Mouse (Mus musculus) liver, embryonic 16.5 days (tissue): Measurements from ENCODE around the gene Tagap. TPM values are rescaled to one million over a fixed set of nuclear protein-coding genes. Genes with fewer than 3 reads are reported as not detected.
"Not testable (repeated sequence)": the region's sequence is repeated elsewhere in the genome, so short reads cannot be mapped to it uniquely, and the experiment has no call there.

Source experiments
- ATAC-seq: fragments of 200-750 bp; cut with Nextera tagmentation; 2 replicates; pipeline ENCODE4 v1.8.0; 2017; ENCODE audit warnings: low read depth, mild to moderate bottlenecking, moderate number of reproducible peaks, moderate library complexity
- H3K27ac ChIP-seq: fragments of 300-500 bp; sonication (generic); 2 replicates; pipeline ENCODE4 v1.5.1; 2014; ENCODE audit warnings: mild to moderate bottlenecking, low read length
- H3K27me3 ChIP-seq: fragments of 300-500 bp; sonication (generic); 2 replicates; pipeline ENCODE4 v1.6.1; 2014; ENCODE audit warnings: low read depth, low read length, mixed read lengths; ENCODE audit not compliant: control insufficient read depth, insufficient read depth
- H3K36me3 ChIP-seq: fragments of 300-500 bp; sonication (generic); 2 replicates; pipeline ENCODE4 v1.6.1; 2014; ENCODE audit warnings: mild to moderate bottlenecking; ENCODE audit not compliant: control insufficient read depth, insufficient read depth
- H3K4me1 ChIP-seq: fragments of 300-500 bp; sonication (generic); 2 replicates; pipeline ENCODE4 v1.6.1; 2014; ENCODE audit warnings: low read depth, low read length, mixed read lengths; ENCODE audit not compliant: control insufficient read depth
- H3K4me2 ChIP-seq: fragments of 300-500 bp; sonication (generic); 2 replicates; pipeline ENCODE4 v1.6.1; 2014; ENCODE audit warnings: low read depth, low read length, mixed read lengths
- H3K4me3 ChIP-seq: fragments of 300-500 bp; sonication (generic); 2 replicates; pipeline ENCODE4 v1.5.1; 2014; ENCODE audit warnings: low read depth, mild to moderate bottlenecking, low read length
- H3K9ac ChIP-seq: fragments of 300-500 bp; sonication (generic); 2 replicates; pipeline ENCODE4 v1.6.1; 2014; ENCODE audit warnings: low read depth, low read length
- H3K9me3 ChIP-seq: fragments of 300-500 bp; sonication (generic); replicated peaks from 2 replicates; pipeline ENCODE4 v1.6.1; 2016; ENCODE audit warnings: low read length; ENCODE audit not compliant: control insufficient read depth
- WGBS: fragments of 180-500 bp; shearing (Covaris S2); extraction: QIAGEN DNeasy Blood & Tissue Kit; methylation state at CpG from one replicate; pipeline ENCODE4 v1.1.7; 2014; ENCODE audit not compliant: insufficient replicate concordance; 5-methylcytosine and 5-hydroxymethylcytosine counted together
- polyA plus RNA-seq: library from polyadenylated mRNA; unstranded; fragments of >200 nt; fragmentation: Nextera tagmentation; extraction: Ambion mirVana; gene quantifications from 2 replicates; pipeline ENCODE4 v1.2.1, GENCODE M21; 2015

The Tagap gene
- polyA plus RNA-seq, 1 experiment from 2014 or later: 2.7 TPM

DNA sequence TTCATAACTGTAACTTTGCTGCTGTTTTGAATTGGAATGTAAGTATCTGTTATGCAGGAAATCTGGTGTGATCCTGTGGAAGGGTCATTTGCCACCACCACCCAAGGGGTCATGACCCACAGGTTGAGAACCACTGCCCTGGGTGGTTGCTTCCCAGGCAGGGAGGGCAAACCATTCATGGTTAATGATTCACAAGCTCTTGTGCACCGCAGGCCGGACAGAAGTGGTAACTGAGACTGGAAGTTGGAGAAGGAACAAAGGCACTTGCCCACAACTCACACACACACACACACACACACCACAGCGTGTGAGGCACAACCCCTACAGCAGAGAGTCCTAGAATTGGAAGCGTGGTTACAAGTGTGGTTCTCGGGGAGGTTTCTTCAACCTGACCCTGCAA is 3.2 kb upstream of the Tagap start:
- H3K4me2 ChIP-seq: no peak overlapping the region
- H3K27me3 ChIP-seq: no peaks in the 10 kb centered on the region
- H3K9ac ChIP-seq: no peak overlapping the region
- peak; percentile 64; the same call in 1 of the 2 replicates for ATAC-seq
- no peak overlapping the region for H3K4me3 ChIP-seq
- 51% methylated on average over 5 of the region's 5 CpGs for WGBS
- H3K4me1 ChIP-seq: no peaks in the 10 kb centered on the region
- H3K9me3 ChIP-seq: no peaks in the 10 kb centered on the region
- H3K36me3 ChIP-seq: no peaks in the 10 kb centered on the region
- no peak overlapping the region for H3K27ac ChIP-seq

DNA sequence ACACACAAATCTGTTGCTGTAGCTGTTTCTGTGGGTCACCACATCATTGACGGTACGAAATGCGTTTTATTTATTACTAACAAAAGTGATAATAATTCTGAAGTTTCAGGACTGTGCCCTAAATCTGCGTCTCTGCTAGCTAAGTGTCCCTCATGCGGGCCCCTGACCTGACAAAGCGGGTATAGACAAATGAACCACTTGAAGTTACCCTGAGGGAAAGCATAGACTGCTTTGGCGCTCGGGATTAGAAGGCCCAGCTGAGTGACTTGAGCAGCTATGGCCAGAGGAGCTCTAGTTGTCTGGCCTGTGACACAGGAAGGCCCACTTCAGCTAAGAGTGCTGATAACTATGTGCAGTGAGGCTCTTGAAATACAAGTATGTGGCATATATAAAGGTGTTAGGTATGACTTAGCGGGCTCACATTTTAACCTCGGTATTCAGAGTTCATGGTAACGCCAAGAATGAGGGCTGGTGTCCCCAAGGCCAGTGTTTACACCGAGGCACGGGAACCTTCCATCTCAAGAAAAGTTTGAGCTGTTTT is 1.5 kb upstream of the Tagap start:
- H3K27me3 ChIP-seq: no peaks in the 10 kb centered on the region
- H3K27ac ChIP-seq: no peak overlapping the region
- H3K4me1 ChIP-seq: no peaks in the 10 kb centered on the region
- 70% methylated on average over 13 of the region's 13 CpGs for WGBS
- no peak overlapping the region for H3K9ac ChIP-seq
- no peaks in the 10 kb centered on the region for H3K36me3 ChIP-seq
- H3K4me2 ChIP-seq: no peak overlapping the region
- no peaks in the 10 kb centered on the region for H3K9me3 ChIP-seq
- H3K4me3 ChIP-seq: no peak overlapping the region
- no peak for ATAC-seq

DNA sequence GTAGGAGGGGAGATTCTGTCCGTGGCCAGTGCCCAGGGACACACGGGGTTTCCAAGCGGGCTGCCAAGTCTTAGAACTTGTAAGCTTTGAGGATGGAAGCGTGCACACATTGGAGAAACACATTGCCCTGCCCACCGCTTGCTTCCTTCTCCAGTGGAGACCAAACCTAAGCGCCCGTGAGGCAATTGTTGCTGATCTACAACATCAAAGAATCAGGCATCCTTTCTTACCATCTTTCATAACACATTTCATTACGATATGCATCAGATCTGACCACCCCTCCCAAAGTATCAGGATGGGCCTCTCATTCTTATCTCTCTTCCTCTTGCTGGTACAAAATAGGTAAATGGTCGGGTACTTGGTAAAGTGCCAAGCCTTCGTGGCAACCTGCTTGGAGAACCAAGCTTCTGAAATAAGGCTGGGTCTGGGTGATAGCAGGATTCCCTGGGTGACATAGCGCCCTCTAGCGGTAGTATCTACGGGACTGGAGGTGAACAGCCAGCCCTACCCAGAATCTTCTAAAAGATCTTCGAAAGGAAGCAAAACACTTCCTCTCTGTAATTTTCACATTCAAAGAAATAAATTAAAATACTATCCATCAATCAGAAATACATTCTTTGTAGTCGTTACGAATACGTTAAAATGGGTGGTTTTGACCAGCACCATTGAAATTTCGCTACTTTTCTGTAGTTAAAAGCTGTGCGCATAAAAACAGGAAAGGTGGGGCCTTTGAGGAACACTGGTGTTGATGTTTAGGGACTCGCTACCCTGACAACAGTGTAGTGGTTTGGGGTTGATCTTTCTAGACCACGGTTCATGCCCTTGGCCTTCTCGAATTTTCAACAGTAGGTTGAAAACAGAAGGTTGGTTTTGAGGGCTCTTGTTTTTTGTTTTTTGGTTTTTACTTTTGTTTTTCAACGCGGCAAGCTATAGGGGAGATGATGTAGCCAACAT is 2.1 kb downstream of the Tagap start:
- Histone ChIP-seq H3K9ac (no peak overlapping the region), H3K4me2 (peak overlapping the region; percentile 18; the same call in 1 of the 2 replicates), H3K27ac (no peak overlapping the region), H3K27me3 (no peaks in the 10 kb centered on the region), H3K4me3 (peak overlapping the region; percentile 20), H3K4me1 (no peaks in the 10 kb centered on the region; the same call in 1 of the 2 replicates), H3K9me3 (no peaks in the 10 kb centered on the region), H3K36me3 (no peaks in the 10 kb centered on the region)
- 47% methylated on average over 24 of the region's 24 CpGs for WGBS
- no peak for ATAC-seq

DNA sequence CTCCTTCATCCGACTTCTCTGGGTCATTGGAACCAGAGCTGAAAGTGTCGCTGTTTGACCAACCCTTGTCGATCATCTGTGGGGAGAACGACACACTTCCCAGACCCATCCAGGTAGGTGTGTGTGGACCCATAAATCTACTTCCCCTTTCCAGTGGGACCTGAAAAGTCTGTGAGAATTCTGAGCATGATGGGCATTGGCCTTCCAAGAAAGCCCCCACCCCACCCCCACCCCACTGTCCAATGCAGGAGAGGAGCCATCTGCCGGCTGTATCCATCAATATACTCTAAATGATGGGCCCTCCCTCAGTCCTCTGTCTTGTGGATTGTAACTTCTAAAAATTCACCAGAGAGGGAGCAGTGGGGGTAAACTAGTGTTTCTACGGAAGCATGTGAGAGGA is 2.9 kb downstream of the Tagap start:
- Histone ChIP-seq H3K9me3 (no peaks in the 10 kb centered on the region), H3K9ac (no peak overlapping the region), H3K4me3 (no peak overlapping the region), H3K36me3 (no peaks in the 10 kb centered on the region), H3K27me3 (no peaks in the 10 kb centered on the region), H3K27ac (no peak overlapping the region), H3K4me1 (no peaks in the 10 kb centered on the region; the same call in 1 of the 2 replicates), H3K4me2 (no peak overlapping the region)
- no peak for ATAC-seq
- 78% methylated on average over 6 of the region's 6 CpGs for WGBS

DNA sequence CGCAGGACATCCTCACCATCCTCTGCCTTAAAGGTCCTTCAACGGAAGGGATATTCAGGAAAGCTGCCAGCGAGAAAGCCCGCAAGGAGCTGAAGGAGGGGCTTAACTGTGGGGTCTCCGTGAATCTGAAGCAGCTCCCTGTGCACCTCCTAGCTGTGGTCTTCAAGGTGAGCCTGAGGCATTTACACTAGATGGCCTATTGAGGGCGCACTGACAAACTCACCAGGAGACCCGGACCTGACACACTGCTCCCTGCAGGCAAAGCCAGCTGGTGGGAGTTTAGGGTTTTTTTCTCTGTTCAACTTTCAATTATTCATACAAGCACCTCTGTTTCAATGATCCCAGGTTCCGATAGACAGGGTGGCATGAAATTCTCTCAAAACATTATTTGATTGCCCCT is 3.5 kb downstream of the Tagap start:
- no peak for ATAC-seq
- 48% methylated on average over 8 of the region's 8 CpGs for WGBS
- no peaks in the 10 kb centered on the region; the same call in 1 of the 2 replicates for H3K4me1 ChIP-seq

DNA sequence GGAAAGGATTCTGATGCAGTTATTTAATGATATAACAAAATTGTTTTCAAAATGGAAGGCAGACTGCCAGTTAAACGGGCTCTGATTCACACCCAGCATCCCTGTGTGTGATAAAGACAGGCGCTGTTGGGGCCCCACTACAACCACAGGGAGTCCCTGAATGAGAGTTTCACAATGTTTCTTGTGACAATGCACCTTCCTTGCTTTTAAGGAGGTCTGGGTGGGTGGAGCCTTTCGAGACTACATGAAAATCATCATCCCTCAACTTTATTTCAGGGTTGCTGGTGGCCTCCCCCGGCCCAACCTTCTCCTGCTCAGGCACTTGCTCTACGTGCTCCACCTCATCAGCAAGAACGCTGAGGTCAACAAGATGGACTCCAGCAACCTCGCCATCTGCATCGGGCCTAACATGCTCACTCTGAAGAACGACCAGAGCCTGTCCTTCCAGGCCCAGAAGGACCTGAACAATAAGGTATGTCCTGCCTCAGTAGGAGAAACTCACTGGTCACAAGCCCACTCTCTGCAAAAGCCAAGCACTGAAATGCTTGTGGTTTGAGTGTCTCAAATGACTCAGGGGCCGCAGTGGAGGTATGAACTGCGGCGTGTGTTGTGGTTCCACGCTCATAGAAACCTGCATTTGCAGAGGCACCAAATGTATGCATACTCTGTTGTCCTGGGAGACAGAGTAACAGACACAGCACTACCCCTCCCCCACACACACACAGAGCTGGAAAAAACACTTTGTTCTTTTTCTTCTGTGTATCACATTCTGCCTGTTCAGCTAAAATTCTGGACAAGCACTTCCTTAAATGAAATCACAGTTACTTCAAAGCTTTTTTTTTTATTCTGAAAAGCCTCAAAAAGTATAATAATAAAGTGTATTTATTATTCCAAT is 5.5 kb downstream of the Tagap start:
- whole genome bisulfite sequencing: 59% methylated on average over 13 of the region's 13 CpGs
- Histone ChIP-seq H3K36me3 (no peaks in the 10 kb centered on the region), H3K4me2 (no peak overlapping the region), H3K4me3 (no peak overlapping the region), H3K27me3 (no peaks in the 10 kb centered on the region), H3K4me1 (no peaks in the 10 kb centered on the region; the same call in 1 of the 2 replicates), H3K9me3 (no peaks in the 10 kb centered on the region), H3K9ac (no peak overlapping the region), H3K27ac (no peak overlapping the region)
- no peak for ATAC-seq

More for the DNA sequence above, 3.5 kb downstream of the Tagap start:
- Histone ChIP-seq H3K4me3 (no peak overlapping the region), H3K27ac (no peak overlapping the region), H3K27me3 (no peaks in the 10 kb centered on the region), H3K9ac (no peak overlapping the region), H3K9me3 (no peaks in the 10 kb centered on the region), H3K36me3 (no peaks in the 10 kb centered on the region), H3K4me2 (no peak overlapping the region)

DNA sequence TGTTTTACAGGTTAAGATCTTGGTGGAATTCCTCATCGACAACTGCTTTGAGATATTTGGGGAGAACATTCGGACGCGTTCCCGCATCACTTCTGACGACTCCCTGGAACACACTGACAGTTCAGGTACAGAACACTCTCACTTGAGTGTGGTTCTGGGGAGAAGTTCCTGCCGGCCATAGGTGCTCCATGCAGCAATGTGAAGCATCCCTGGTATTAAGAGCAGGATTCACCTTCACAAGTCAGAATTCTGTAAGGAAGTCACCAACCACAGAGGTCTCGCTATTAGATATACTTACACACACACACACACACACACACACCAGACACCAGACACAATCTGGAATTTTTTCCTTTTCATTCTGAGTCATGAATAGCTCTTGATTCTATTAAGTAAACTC is 6.3 kb downstream of the Tagap start:
- not testable (repeated sequence) for H3K9me3 ChIP-seq, H3K27ac ChIP-seq, H3K9ac ChIP-seq, H3K27me3 ChIP-seq, ATAC-seq, H3K36me3 ChIP-seq, H3K4me1 ChIP-seq, H3K4me3 ChIP-seq, H3K4me2 ChIP-seq
- 59% methylated on average over 2 of the region's 8 CpGs for WGBS

DNA sequence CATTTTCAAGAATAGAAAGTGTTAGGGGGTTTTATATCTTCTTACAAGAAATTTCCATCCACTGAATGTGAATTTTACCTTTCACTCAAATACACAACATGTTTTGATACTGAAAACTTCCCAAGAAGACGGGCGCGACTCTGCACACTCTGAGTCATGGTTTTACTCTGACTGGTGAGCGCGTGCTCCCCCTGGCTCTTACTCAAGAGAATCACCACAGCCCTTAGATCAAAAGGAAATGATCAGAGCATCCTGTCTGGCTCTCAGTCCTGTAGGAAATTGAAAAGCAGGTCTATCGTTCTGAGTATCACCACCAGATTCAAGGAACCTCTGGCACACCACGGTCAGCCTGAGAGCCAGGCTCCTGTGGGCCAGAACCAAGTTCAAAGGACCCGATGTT is 13.8 kb downstream of the Tagap start:
- ATAC-seq: no peak
- H3K9ac ChIP-seq: no peak overlapping the region
- WGBS: 33% methylated on average over 8 of the region's 8 CpGs
- no peaks in the 10 kb centered on the region for H3K9me3 ChIP-seq
- no peaks in the 10 kb centered on the region for H3K36me3 ChIP-seq
- H3K4me2 ChIP-seq: no peak overlapping the region
- no peak overlapping the region for H3K27ac ChIP-seq
- no peaks in the 10 kb centered on the region for H3K27me3 ChIP-seq
- H3K4me3 ChIP-seq: no peak overlapping the region
- H3K4me1 ChIP-seq: no peaks in the 10 kb centered on the region; the same call in 1 of the 2 replicates
